Mouse (Mus musculus) spleen, adult 2 months (tissue): ENCODE measurements around the gene Entpd7.

Experiments used
- CTCF ChIP-seq: fragments of 200-500 bp; IDR thresholded peaks from 2 replicates; pipeline ENCODE4 v1.5.1; 2011; ENCODE audit warnings: mild to moderate bottlenecking, inconsistent platforms; ENCODE audit not compliant: insufficient read depth, insufficient read length, insufficient replicate concordance; ENCODE audit errors: extremely low read depth
- POLR2A ChIP-seq: fragments of 200-500 bp; IDR thresholded peaks from 2 replicates; pipeline ENCODE4 v1.6.1; 2011; ENCODE audit warnings: low read depth, low read length, inconsistent platforms

- no peak for TF ChIP-seq CTCF
- TF ChIP-seq POLR2A, result no peak
Observed at GRCm38 (mm10) chr19:43754872-43755271, 65.4 kb downstream of the Entpd7 start.
